Comparison of ENCODE assay signal across 24 mouse cellular contexts in the genomic region with DNA sequence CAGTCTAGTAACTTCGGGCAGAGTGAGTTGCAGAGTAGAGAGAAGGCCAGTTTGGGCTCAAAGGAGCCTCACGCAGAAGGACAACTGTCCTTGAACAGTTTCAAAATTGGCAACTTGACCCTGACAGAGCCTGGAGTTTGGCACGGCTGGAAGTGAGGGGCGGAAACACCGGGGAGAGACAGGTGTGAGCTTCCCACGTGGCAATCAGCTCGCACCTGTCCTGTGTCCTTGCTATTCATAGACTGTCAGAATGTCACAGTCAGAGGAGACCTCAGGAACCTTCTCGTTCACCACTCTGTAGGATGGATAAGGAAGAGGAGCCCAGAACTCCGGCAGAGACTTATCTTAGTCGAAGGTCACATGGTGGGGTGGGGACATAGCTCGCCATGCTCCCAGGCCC. TPM values are rescaled to one million over a fixed set of nuclear protein-coding genes. Genes with fewer than 3 reads are reported as not detected.
DNase-seq lines count a peak whose midpoint lies in the region; ATAC-seq and TF ChIP-seq lines count a peak whose summit lies in the region.
"Had no signal": no experiment of that assay in that cellular context is flagged by ENCODE, and none has a peak within 500 bp of the region (broad histone marks: within the 10 kb centered on the region; RNA-seq: fewer than 3 reads in every experiment).

No protein-coding gene starts in this region.

- ATAC-seq in limb, embryonic 15.5 days (ENCODE audit: insufficient number of reproducible peaks, low FRiP score, low TSS enrichment, low read depth), result no peak
- ATAC-seq: activated CD4-positive, CD25-positive, alpha-beta regulatory T cell, adult 4 months had no signal

- peak; percentile 82 for DNase-seq in heart, adult 11 months
- DNase-seq in heart, postnatal 4 days, result no peak
- no peak for DNase-seq in limb, embryonic 10.5 days (ENCODE audit: low spot score)
- no peak for DNase-seq in testis, postnatal 14 days (ENCODE audit: low spot score)
- DNase-seq in skeletal muscle tissue, adult 2 months (ENCODE audit: low read depth, low spot score), result peak; percentile 4
- DNase-seq in embryo, embryonic 11 days, result no peak
- DNase-seq: cerebellum, postnatal 10 days; gastrocnemius, postnatal 36 days; kidney, postnatal 25 days; lung, adult 18-20 months; lung, postnatal 4 days; midbrain, embryonic 14.5 days; thymus, postnatal 14 days had no signal

- H3K27me3 ChIP-seq in limb, embryonic 15.5 days, result no peaks in the 10 kb centered on the region
- no peaks in the 10 kb centered on the region for H3K27me3 ChIP-seq in limb, embryonic 10.5 days (ENCODE audit: low read depth, poor library complexity, severe bottlenecking)
- no peaks in the 10 kb centered on the region for H3K27me3 ChIP-seq in testis, adult 2 months (ENCODE audit: control insufficient read depth, insufficient read depth, low read length)
- H3K27me3 ChIP-seq: embryonic facial prominence, embryonic 13.5 days; forebrain, embryonic 12.5 days; hindbrain, embryonic 15.5 days; neural tube, embryonic 12.5 days had no signal

- H3K9ac ChIP-seq in limb, embryonic 15.5 days, result no peak overlapping the region
- H3K9ac ChIP-seq: embryonic facial prominence, embryonic 13.5 days; forebrain, embryonic 12.5 days; hindbrain, embryonic 15.5 days; neural tube, embryonic 12.5 days had no signal

- H3K4me2 ChIP-seq in limb, embryonic 15.5 days, result no peak overlapping the region
- H3K4me2 ChIP-seq: embryonic facial prominence, embryonic 13.5 days; forebrain, embryonic 12.5 days; heart, embryonic 11.5 days; hindbrain, embryonic 15.5 days; liver, embryonic 11.5 days; neural tube, embryonic 12.5 days had no signal

- H3K4me1 ChIP-seq in limb, embryonic 15.5 days, result peaks cover 9% of the 10 kb centered on the region
- H3K4me1 ChIP-seq in limb, embryonic 10.5 days, result no peaks in the 10 kb centered on the region
- H3K4me1 ChIP-seq in testis, adult 2 months (ENCODE audit: control insufficient read depth, insufficient read depth, low read length), result peaks cover 4% of the 10 kb centered on the region; the same call in 1 of the 2 replicates
- H3K4me1 ChIP-seq: forebrain, embryonic 12.5 days; hindbrain, embryonic 15.5 days; neural tube, embryonic 12.5 days had no signal

- no peak overlapping the region for H3K4me3 ChIP-seq in limb, embryonic 15.5 days
- no peak overlapping the region for H3K4me3 ChIP-seq in limb, embryonic 10.5 days
- no peak overlapping the region for H3K4me3 ChIP-seq in testis, adult 2 months (ENCODE audit: control insufficient read depth, low read depth, low read length)
- H3K4me3 ChIP-seq: embryonic facial prominence, embryonic 13.5 days; erythroblast, embryonic 14.5 days; forebrain, embryonic 12.5 days; hindbrain, embryonic 15.5 days; layer of hippocampus, adult 2 months; neural tube, embryonic 12.5 days had no signal

- no peaks in the 10 kb centered on the region for H3K9me3 ChIP-seq in limb, embryonic 15.5 days
- no peaks in the 10 kb centered on the region for H3K9me3 ChIP-seq in limb, embryonic 10.5 days (replicated peaks)
- H3K9me3 ChIP-seq: embryonic facial prominence, embryonic 13.5 days; forebrain, embryonic 12.5 days; hindbrain, embryonic 15.5 days; neural tube, embryonic 12.5 days had no signal

- no peak for TF ChIP-seq CTCF in testis, adult 2 months (IDR thresholded peaks at IDR 0.05; ENCODE audit: control insufficient read depth, insufficient read depth, insufficient replicate concordance, low read depth, low read length)

- WGBS in limb, embryonic 15.5 days, result 76% methylated on average over 11 of the region's 11 CpGs
- 87% methylated on average over 11 of the region's 11 CpGs for WGBS in limb, embryonic 10.5 days

- H3K27ac ChIP-seq in limb, embryonic 15.5 days, result peak overlapping the region; percentile 14; the same call in 1 of the 2 replicates
- no peak overlapping the region for H3K27ac ChIP-seq in limb, embryonic 10.5 days
- H3K27ac ChIP-seq in testis, adult 2 months (ENCODE audit: control insufficient read depth, insufficient read depth, low read depth, low read length), result peak overlapping the region; percentile 73
- H3K27ac ChIP-seq: embryonic facial prominence, embryonic 13.5 days; forebrain, embryonic 12.5 days; hindbrain, embryonic 15.5 days; neural tube, embryonic 12.5 days had no signal

- no peak for TF ChIP-seq POLR2A in testis, adult 2 months (IDR thresholded peaks at IDR 0.05; ENCODE audit: control insufficient read depth, low read depth, low read length)

- H3K36me3 ChIP-seq in limb, embryonic 15.5 days, result no peaks in the 10 kb centered on the region
- no peaks in the 10 kb centered on the region for H3K36me3 ChIP-seq in limb, embryonic 10.5 days
- H3K36me3 ChIP-seq in testis, adult 2 months (ENCODE audit: control insufficient read depth, insufficient read depth, low read length), result no peaks in the 10 kb centered on the region
- H3K36me3 ChIP-seq: embryonic facial prominence, embryonic 13.5 days; forebrain, embryonic 12.5 days; hindbrain, embryonic 15.5 days; neural tube, embryonic 12.5 days had no signal

RNA-seq across cellular contexts. Expression of a gene that starts 29.9 kb away (rescaled TPM):
- 10 to 100 TPM; 11.6 to 14.5 TPM for total RNA-seq in heart, postnatal 4 days (2021)
- polyA plus RNA-seq in limb, embryonic 15.5 days (2015; fragmentation: Nextera tagmentation; extraction: Ambion mirVana), result 27.5 and 33.7 TPM in 2 replicates
- polyA plus RNA-seq in limb, embryonic 10.5 days (2016; fragmentation: Nextera tagmentation; extraction: Ambion mirVana), result 66.8 and 74.3 TPM in 2 replicates
- polyA plus RNA-seq in testis, adult 2 months (2012; rRNA removed), result 10.4 and 12.6 TPM in 2 replicates

Comparison
In these comparisons a context has a peak if more than half of its experiments do, and no peak if none do; other contexts are left out.
1. DNase-seq: peak in heart, adult 11 months (single experiment) and skeletal muscle tissue, adult 2 months (single experiment); none in heart, postnatal 4 days (single experiment), limb, embryonic 10.5 days (single experiment), testis, postnatal 14 days (single experiment) and embryo, embryonic 11 days (single experiment).